Mouse (Mus musculus) limb, embryonic 14.5 days (tissue): ENCODE data around the gene Olfr715. TPM values are rescaled to one million over a fixed set of nuclear protein-coding genes. Genes with fewer than 3 reads are reported as not detected.
"Not testable (repeated sequence)": the region's sequence is repeated elsewhere in the genome, so short reads cannot be mapped to it uniquely, and the experiment has no call there.

ENCODE experiments used
- ATAC-seq: fragments of 200-750 bp; cut with Nextera tagmentation; 2 replicates; pipeline ENCODE4 v1.8.0; 2017; ENCODE audit warnings: low read depth, moderate number of reproducible peaks, moderate TSS enrichment; ENCODE audit not compliant: low FRiP score
- DNase-seq: peaks from one replicate; pipeline ENCODE4 v3.0.0-alpha.2; 2015; ENCODE audit warnings: low spot score
- H3K27ac ChIP-seq: fragments of 300-500 bp; sonication (generic); replicated peaks from 2 replicates; pipeline ENCODE4 v1.5.1; 2014; ENCODE audit warnings: low read depth, mild to moderate bottlenecking, low read length, moderate library complexity, mixed read lengths
- H3K27me3 ChIP-seq: fragments of 300-500 bp; sonication (generic); 2 replicates; pipeline ENCODE4 v1.6.1; 2014; ENCODE audit warnings: low read length, mixed read lengths; ENCODE audit not compliant: control insufficient read depth, insufficient read depth
- H3K36me3 ChIP-seq: fragments of 300-500 bp; sonication (generic); 2 replicates; pipeline ENCODE4 v1.6.1; 2014; ENCODE audit warnings: mild to moderate bottlenecking, low read length, moderate library complexity, mixed read lengths; ENCODE audit not compliant: control insufficient read depth, insufficient read depth
- H3K4me1 ChIP-seq: fragments of 300-500 bp; sonication (generic); 2 replicates; pipeline ENCODE4 v1.6.1; 2014; ENCODE audit warnings: antibody characterized with exemption, low read length, mixed read lengths; ENCODE audit not compliant: control insufficient read depth, insufficient read depth
- H3K4me2 ChIP-seq: fragments of 300-500 bp; sonication (generic); replicated peaks from 2 replicates; pipeline ENCODE4 v1.6.1; 2014; ENCODE audit warnings: low read depth, mild to moderate bottlenecking, low read length, moderate library complexity; ENCODE audit not compliant: severe bottlenecking
- H3K4me3 ChIP-seq: fragments of 300-500 bp; sonication (generic); replicated peaks from 2 replicates; pipeline ENCODE4 v1.5.1; 2014; ENCODE audit warnings: low read length
- H3K9ac ChIP-seq: fragments of 300-500 bp; sonication (generic); 2 replicates; pipeline ENCODE4 v1.6.1; 2014; ENCODE audit warnings: mild to moderate bottlenecking, low read depth, low read length, moderate library complexity; ENCODE audit not compliant: severe bottlenecking
- H3K9me3 ChIP-seq: fragments of 300-500 bp; sonication (generic); 2 replicates; pipeline ENCODE4 v1.6.1; 2016; ENCODE audit warnings: low read length; ENCODE audit not compliant: control insufficient read depth
- POLR2A ChIP-seq: fragments of 200-500 bp; IDR thresholded peaks from 2 replicates; pipeline ENCODE4 v1.8.0; 2012; ENCODE audit warnings: inconsistent platforms, mild to moderate bottlenecking, moderate library complexity, borderline replicate concordance; ENCODE audit not compliant: insufficient read depth, insufficient read length; ENCODE audit errors: extremely low read depth
- WGBS: fragments of 180-500 bp; shearing (Covaris S2); extraction: QIAGEN DNeasy Blood & Tissue Kit; methylation state at CpG from one replicate; pipeline ENCODE4 v1.1.7; 2014; 5-methylcytosine and 5-hydroxymethylcytosine counted together
- polyA plus RNA-seq, 2 experiments: library from polyadenylated mRNA; depleted of rRNA in 1 of 2; stranded (reverse) in 1 of 2; unstranded in 1 of 2; fragments of >200 nt; fragmentation: Nextera tagmentation in 1 of 2; extraction: Ambion mirVana in 1 of 2; gene quantifications; 2 replicates each; pipeline versions ENCODE4 v1.2.1 to v1.2.3; 2012 to 2014

Gene Olfr715
- not detected in 2 replicates for polyA plus RNA-seq (2012; rRNA removed)
- not detected in 2 replicates for polyA plus RNA-seq (2014; fragmentation: Nextera tagmentation; extraction: Ambion mirVana)

- H3K4me2 ChIP-seq, ATAC-seq, H3K27me3 ChIP-seq, DNase-seq, H3K9ac ChIP-seq, H3K4me3 ChIP-seq, H3K27ac ChIP-seq, H3K4me1 ChIP-seq, H3K9me3 ChIP-seq, H3K36me3 ChIP-seq: not testable (repeated sequence)
- 70% methylated on average over 1 of the region's 3 CpGs for WGBS
Measured at GRCm38 (mm10) chr7:107130983-107131382, at the start of gene Olfr715. TSS of gene Olfr715 (minus strand) at chr7:107131083.

DNA sequence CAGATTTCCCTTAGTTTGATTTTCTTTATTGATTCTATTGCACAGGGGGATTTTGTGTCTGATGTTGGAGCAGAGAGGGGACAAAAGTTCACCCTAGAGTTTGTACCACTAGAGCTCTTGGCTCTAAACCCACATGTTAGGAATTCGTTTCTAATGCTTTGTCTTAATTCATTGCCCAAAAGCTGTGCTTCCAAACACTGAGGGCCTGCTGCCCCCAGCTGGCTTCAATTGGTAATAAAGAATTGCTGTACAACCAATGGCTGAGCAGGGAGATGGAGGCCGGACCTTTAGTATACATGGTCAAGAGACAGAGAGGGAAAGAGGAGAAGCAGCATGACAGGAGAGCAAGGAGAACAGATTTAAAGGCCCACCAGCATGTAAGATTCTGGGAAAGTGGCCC is 49.5 kb upstream of the Olfr715 start:
- no peaks in the 10 kb centered on the region for H3K36me3 ChIP-seq
- H3K4me1 ChIP-seq: no peaks in the 10 kb centered on the region
- H3K4me3 ChIP-seq: no peak overlapping the region
- WGBS: 46% methylated on average over 2 of the region's 2 CpGs
- H3K9ac ChIP-seq: no peak overlapping the region
- H3K27ac ChIP-seq: no peak overlapping the region
- ATAC-seq: no peak
- no peak overlapping the region for H3K4me2 ChIP-seq
- H3K9me3 ChIP-seq: no peaks in the 10 kb centered on the region
- TF ChIP-seq POLR2A: no peak
- no peaks in the 10 kb centered on the region for H3K27me3 ChIP-seq
- DNase-seq: no peak

- H3K4me3 ChIP-seq: no peak within 1 kb of the TSS
- no peaks in the 10 kb centered on the region for H3K36me3 ChIP-seq
- H3K9ac ChIP-seq: no peak within 1 kb of the TSS
- H3K27me3 ChIP-seq: no peaks in the 10 kb centered on the region
- no peaks in the 10 kb centered on the region for H3K4me1 ChIP-seq
- no peak for DNase-seq
- ATAC-seq: no peak
- 74% methylated on average over 10 of the region's 10 CpGs for WGBS
- no peak within 1 kb of the TSS for H3K4me2 ChIP-seq
- H3K9me3 ChIP-seq: no peaks in the 10 kb centered on the region
- no peak within 1 kb of the TSS for H3K27ac ChIP-seq
- TF ChIP-seq POLR2A: no peak
Measured at GRCm38 (mm10) chr7:107166690-107167089, 35.8 kb upstream of the Olfr715 start, which contains the start of gene Nlrp14. TSS of gene Nlrp14 (plus strand) at chr7:107166990.

DNA sequence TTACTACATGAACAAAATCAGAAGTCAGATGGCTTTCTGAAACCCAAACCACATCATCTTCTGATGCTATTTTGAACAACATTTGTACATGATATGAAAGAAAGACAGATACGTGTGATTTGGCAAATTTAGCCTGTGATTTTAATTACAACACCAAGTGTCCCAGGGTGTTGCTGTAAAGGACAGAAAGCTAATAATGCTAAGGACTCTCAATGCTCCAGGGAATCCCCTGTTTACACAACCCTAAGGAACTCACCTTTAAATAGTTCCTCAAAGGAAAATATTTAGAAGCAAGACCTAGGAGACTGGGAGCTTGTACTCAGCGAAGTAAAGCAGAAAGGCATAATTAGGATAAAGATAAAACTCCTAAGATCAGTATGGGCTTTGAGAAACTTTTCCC is 7.1 kb upstream of the Olfr715 start, which contains the start of gene Olfr716:
Olfr716 (plus strand) TSS at position 301 of the 400 bp plus-strand sequence.
- DNase-seq, H3K27me3 ChIP-seq, H3K9ac ChIP-seq, H3K4me2 ChIP-seq, H3K4me3 ChIP-seq, H3K36me3 ChIP-seq, H3K9me3 ChIP-seq, H3K4me1 ChIP-seq, H3K27ac ChIP-seq, ATAC-seq: not testable (repeated sequence)
- 77% methylated on average over 2 of the region's 2 CpGs for WGBS

DNA sequence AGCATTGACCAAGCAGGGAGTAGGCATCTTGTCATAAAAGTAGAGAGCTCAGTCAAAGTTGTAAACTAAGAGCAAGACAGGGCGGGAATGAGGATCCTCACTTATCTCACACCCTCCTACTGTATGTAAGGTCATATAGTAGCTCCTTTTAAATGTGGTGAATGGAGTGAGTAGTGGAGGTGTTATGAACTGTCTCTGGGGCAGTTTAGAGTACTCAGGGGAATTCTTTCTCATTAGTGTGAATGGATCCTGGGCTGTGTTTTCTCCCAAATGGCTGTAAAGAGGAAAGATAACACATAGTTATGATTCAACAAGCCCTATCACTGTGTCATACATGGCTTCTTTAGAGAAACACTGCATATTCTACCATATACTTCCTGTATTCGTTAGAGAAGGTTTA is 20.6 kb downstream of the Olfr715 start, which contains the start of gene Olfr715b:
Olfr715b (minus strand) TSS at position 101 of the 400 bp plus-strand sequence.
- 48% methylated on average over 1 of the region's 2 CpGs for WGBS
- not testable (repeated sequence) for H3K4me2 ChIP-seq

DNA sequence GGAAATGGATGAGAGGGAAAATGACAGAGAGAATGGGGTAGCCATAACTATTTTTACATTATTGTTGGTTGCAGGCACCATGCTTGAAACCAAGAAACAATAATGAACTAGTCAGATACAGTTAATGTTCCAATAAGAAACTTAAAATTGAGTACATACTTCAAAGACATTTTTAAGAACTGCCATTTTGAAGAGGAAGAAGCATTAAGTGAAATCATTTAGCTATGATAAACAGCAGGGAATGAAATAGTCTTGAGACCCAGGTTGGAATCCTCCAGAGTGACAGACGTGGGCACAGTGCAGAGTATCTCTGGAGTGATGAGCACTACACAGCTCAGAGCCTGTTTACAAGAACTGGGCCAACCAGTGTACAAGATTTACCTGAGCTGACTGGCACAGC is 38.0 kb downstream of the Olfr715 start, which contains the start of gene Olfr17:
Olfr17 (plus strand) TSS at position 301 of the 400 bp plus-strand sequence.
- Histone ChIP-seq H3K27me3 (no peaks in the 10 kb centered on the region), H3K9ac (no peak within 1 kb of the TSS), H3K4me2 (no peak within 1 kb of the TSS), H3K4me3 (no peak within 1 kb of the TSS), H3K27ac (no peak within 1 kb of the TSS), H3K9me3 (no peaks in the 10 kb centered on the region), H3K36me3 (no peaks in the 10 kb centered on the region), H3K4me1 (no peaks in the 10 kb centered on the region)
- 52% methylated on average over 1 of the region's 1 CpGs for WGBS
- DNase-seq: no peak
- no peak for TF ChIP-seq POLR2A
- ATAC-seq: no peak

More for the DNA sequence above, 20.6 kb downstream of the Olfr715 start, which contains the start of gene Olfr715b:
- H3K27me3 ChIP-seq, H3K4me1 ChIP-seq, H3K36me3 ChIP-seq, H3K9ac ChIP-seq, DNase-seq, ATAC-seq, H3K4me3 ChIP-seq, H3K27ac ChIP-seq, H3K9me3 ChIP-seq: not testable (repeated sequence)

Other genes with a start within 250 kb of the Olfr715 start
- not detected in 2 replicates for gene Olfr706, start 242.9 kb downstream of the Olfr715 start, polyA plus RNA-seq (2012; rRNA removed)
- not detected in 2 replicates for gene Olfr706, start 242.9 kb downstream of the Olfr715 start, polyA plus RNA-seq (2014; fragmentation: Nextera tagmentation; extraction: Ambion mirVana)
- gene Olfr707, start 229.8 kb downstream of the Olfr715 start, polyA plus RNA-seq (2012; rRNA removed): not detected in 2 replicates
- gene Olfr707, start 229.8 kb downstream of the Olfr715 start, polyA plus RNA-seq (2014; fragmentation: Nextera tagmentation; extraction: Ambion mirVana): not detected in 2 replicates
- not detected in 2 replicates for gene Olfr1532-ps1, start 223.1 kb downstream of the Olfr715 start, polyA plus RNA-seq (2012; rRNA removed)
- not detected in 2 replicates for gene Olfr1532-ps1, start 223.1 kb downstream of the Olfr715 start, polyA plus RNA-seq (2014; fragmentation: Nextera tagmentation; extraction: Ambion mirVana)
- gene Olfr709-ps1, start 198.9 kb downstream of the Olfr715 start, polyA plus RNA-seq (2012; rRNA removed): not detected in 2 replicates
- gene Olfr709-ps1, start 198.9 kb downstream of the Olfr715 start, polyA plus RNA-seq (2014; fragmentation: Nextera tagmentation; extraction: Ambion mirVana): not detected in 2 replicates
- not detected in 2 replicates for gene Olfr710, start 182.8 kb downstream of the Olfr715 start, polyA plus RNA-seq (2012; rRNA removed)
- not detected in 2 replicates for gene Olfr710, start 182.8 kb downstream of the Olfr715 start, polyA plus RNA-seq (2014; fragmentation: Nextera tagmentation; extraction: Ambion mirVana)
- not detected in 2 replicates for gene Olfr6, start 167.1 kb downstream of the Olfr715 start, polyA plus RNA-seq (2012; rRNA removed)
- not detected in 2 replicates for gene Olfr6, start 167.1 kb downstream of the Olfr715 start, polyA plus RNA-seq (2014; fragmentation: Nextera tagmentation; extraction: Ambion mirVana)
- not detected in 2 replicates for gene Olfr711, start 155.6 kb downstream of the Olfr715 start, polyA plus RNA-seq (2012; rRNA removed)
- gene Olfr711, start 155.6 kb downstream of the Olfr715 start, polyA plus RNA-seq (2014; fragmentation: Nextera tagmentation; extraction: Ambion mirVana): not detected in 2 replicates
- gene Olfr2, start 125.0 kb downstream of the Olfr715 start, polyA plus RNA-seq (2012; rRNA removed): not detected in 2 replicates
- gene Olfr2, start 125.0 kb downstream of the Olfr715 start, polyA plus RNA-seq (2014; fragmentation: Nextera tagmentation; extraction: Ambion mirVana): not detected in 2 replicates
- gene Olfr713, start 99.9 kb downstream of the Olfr715 start, polyA plus RNA-seq (2012; rRNA removed): not detected in 2 replicates
- gene Olfr713, start 99.9 kb downstream of the Olfr715 start, polyA plus RNA-seq (2014; fragmentation: Nextera tagmentation; extraction: Ambion mirVana): not detected in 2 replicates
- not detected in 2 replicates for gene Olfr714, start 60.1 kb downstream of the Olfr715 start, polyA plus RNA-seq (2012; rRNA removed)
- gene Olfr714, start 60.1 kb downstream of the Olfr715 start, polyA plus RNA-seq (2014; fragmentation: Nextera tagmentation; extraction: Ambion mirVana): not detected in 2 replicates
- not detected in 2 replicates for gene Olfr17, start 37.9 kb downstream of the Olfr715 start, polyA plus RNA-seq (2012; rRNA removed)
- gene Olfr17, start 37.9 kb downstream of the Olfr715 start, polyA plus RNA-seq (2014; fragmentation: Nextera tagmentation; extraction: Ambion mirVana): not detected in 2 replicates
- not detected in 2 replicates for gene Olfr715b, start 20.7 kb downstream of the Olfr715 start, polyA plus RNA-seq (2012; rRNA removed)
- gene Olfr715b, start 20.7 kb downstream of the Olfr715 start, polyA plus RNA-seq (2014; fragmentation: Nextera tagmentation; extraction: Ambion mirVana): not detected in 2 replicates
- not detected in 2 replicates for gene Olfr716, start 7.2 kb upstream of the Olfr715 start, polyA plus RNA-seq (2012; rRNA removed)
- gene Olfr716, start 7.2 kb upstream of the Olfr715 start, polyA plus RNA-seq (2014; fragmentation: Nextera tagmentation; extraction: Ambion mirVana): not detected in 2 replicates
- gene Nlrp14, start 35.9 kb upstream of the Olfr715 start, polyA plus RNA-seq (2012; rRNA removed): 0.05 TPM in 1 of 2 replicates, not detected in the other
- gene Nlrp14, start 35.9 kb upstream of the Olfr715 start, polyA plus RNA-seq (2014; fragmentation: Nextera tagmentation; extraction: Ambion mirVana): not detected in 2 replicates
- gene Rbmxl2, start 78.4 kb upstream of the Olfr715 start, polyA plus RNA-seq (2012; rRNA removed): not detected in 2 replicates
- not detected in 2 replicates for gene Rbmxl2, start 78.4 kb upstream of the Olfr715 start, polyA plus RNA-seq (2014; fragmentation: Nextera tagmentation; extraction: Ambion mirVana)
- 4.3 and 5.0 TPM in 2 replicates for gene Syt9, start 239.6 kb upstream of the Olfr715 start, polyA plus RNA-seq (2012; rRNA removed)
- 3.9 and 5.7 TPM in 2 replicates for gene Syt9, start 239.6 kb upstream of the Olfr715 start, polyA plus RNA-seq (2014; fragmentation: Nextera tagmentation; extraction: Ambion mirVana)